Mouse (Mus musculus): ENCODE data around the gene Fam20c.
A peak's percentile ranks its signal among the peaks of the same experiment; 100 is the strongest.

Fam20c gene

GRCm38 (mm10) chr5:138756311-138757085, 2.2 kb downstream of the Fam20c start:
- DNase-seq, result peak; percentile 33

GRCm38 (mm10) chr5:138757135-138757534, 2.8 kb downstream of the Fam20c start:
- DNase-seq, result no peak

GRCm38 (mm10) chr5:138757616-138758015, 3.3 kb downstream of the Fam20c start:
- DNase-seq, result no peak

- DNase-seq, result no peak
These were observed 4.2 kb downstream of the Fam20c start for GRCm38 (mm10) chr5:138758533-138758932.

- DNase-seq, result no peak
These were observed 7.6 kb downstream of the Fam20c start for GRCm38 (mm10) chr5:138761836-138762334.

GRCm38 (mm10) chr5:138762361-138762760, 8.0 kb downstream of the Fam20c start:
- no peak for DNase-seq

- DNase-seq, result no peak
These were observed 10.3 kb downstream of the Fam20c start for GRCm38 (mm10) chr5:138764601-138765000.

GRCm38 (mm10) chr5:138767650-138768049, 13.3 kb downstream of the Fam20c start:
- DNase-seq, result no peak

- peak; percentile 44 for DNase-seq
These were observed 14.4 kb downstream of the Fam20c start for GRCm38 (mm10) chr5:138768704-138769103.

GRCm38 (mm10) chr5:138769126-138769525, 14.8 kb downstream of the Fam20c start:
- peak; percentile 56 for DNase-seq

GRCm38 (mm10) chr5:138775096-138775495, 20.8 kb downstream of the Fam20c start:
- no peak for DNase-seq

- peak; percentile 65 for DNase-seq
These were observed 22.0 kb downstream of the Fam20c start for GRCm38 (mm10) chr5:138776346-138776745.

- DNase-seq, result no peak
These were observed 24.6 kb downstream of the Fam20c start for GRCm38 (mm10) chr5:138778731-138779463.

- no peak for DNase-seq
These were observed 25.3 kb downstream of the Fam20c start for GRCm38 (mm10) chr5:138779655-138780054.

GRCm38 (mm10) chr5:138782697-138783096, 28.4 kb downstream of the Fam20c start:
- DNase-seq, result no peak

- DNase-seq, result no peak
These were observed 28.9 kb downstream of the Fam20c start for GRCm38 (mm10) chr5:138783181-138783580.

GRCm38 (mm10) chr5:138785986-138786515, 31.7 kb downstream of the Fam20c start:
- DNase-seq, result no peak

- DNase-seq, result no peak
These were observed 33.3 kb downstream of the Fam20c start for GRCm38 (mm10) chr5:138787648-138788047.

GRCm38 (mm10) chr5:138788481-138789211, 34.3 kb downstream of the Fam20c start:
- peak; percentile 9 for DNase-seq

- no peak for DNase-seq
These were observed 36.7 kb downstream of the Fam20c start for GRCm38 (mm10) chr5:138790954-138791480.

- DNase-seq, result no peak
These were observed 47.3 kb downstream of the Fam20c start for GRCm38 (mm10) chr5:138801588-138802116.

GRCm38 (mm10) chr5:138804286-138804685, 50.0 kb downstream of the Fam20c start:
- no peak for DNase-seq

Measured in lung, postnatal 36 days (tissue).